Mouse (Mus musculus) 416B (cell line): Measurements from ENCODE around the gene Edn3.
A peak's percentile ranks its signal among the peaks of the same experiment; 100 is the strongest.

Experiments used
- DNase-seq: peaks from one replicate; pipeline ENCODE4 v3.0.0; 2011; ENCODE audit warnings: low read depth

The Edn3 gene

GRCm38 (mm10) chr2:174760479-174761121, at the start of gene Edn3:
Gene Edn3, plus strand, starts transcription at chr2:174760619.
- DNase-seq, result no peak

- no peak for DNase-seq
Measured at GRCm38 (mm10) chr2:174712043-174712442, 48.4 kb upstream of the Edn3 start.

DNA sequence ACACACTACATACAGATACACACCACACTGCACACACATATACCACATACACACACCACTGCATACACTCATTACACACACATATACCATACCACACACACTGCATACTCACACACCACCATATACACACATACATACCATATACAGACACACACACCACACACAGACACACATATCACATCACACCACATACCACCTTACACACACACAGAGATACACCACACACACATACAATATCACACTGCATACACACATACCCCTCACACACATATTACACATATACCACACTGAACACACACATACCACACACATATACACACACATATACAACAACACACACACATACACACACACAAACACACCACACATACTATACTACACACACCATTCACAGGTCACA, 44.5 kb upstream of the Edn3 start:
- no peak for DNase-seq

DNA sequence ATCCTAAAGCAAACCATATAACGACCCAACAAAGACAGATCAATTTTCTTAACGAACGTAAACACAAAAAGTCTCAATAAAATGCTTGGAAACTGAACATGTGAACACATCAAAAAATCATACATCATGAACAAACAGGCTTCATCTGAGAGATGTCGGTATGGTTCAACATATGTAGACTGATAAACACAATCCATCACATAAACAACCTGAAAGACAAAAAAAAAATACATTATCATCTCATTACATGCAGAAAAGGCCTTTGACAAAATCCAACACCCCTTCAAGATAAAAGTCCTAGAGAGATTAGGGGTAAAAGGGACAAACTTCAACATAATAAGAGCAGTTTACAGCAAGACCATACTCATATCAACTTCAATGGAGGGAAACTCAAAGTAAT, 42.6 kb upstream of the Edn3 start:
- no peak for DNase-seq

DNA sequence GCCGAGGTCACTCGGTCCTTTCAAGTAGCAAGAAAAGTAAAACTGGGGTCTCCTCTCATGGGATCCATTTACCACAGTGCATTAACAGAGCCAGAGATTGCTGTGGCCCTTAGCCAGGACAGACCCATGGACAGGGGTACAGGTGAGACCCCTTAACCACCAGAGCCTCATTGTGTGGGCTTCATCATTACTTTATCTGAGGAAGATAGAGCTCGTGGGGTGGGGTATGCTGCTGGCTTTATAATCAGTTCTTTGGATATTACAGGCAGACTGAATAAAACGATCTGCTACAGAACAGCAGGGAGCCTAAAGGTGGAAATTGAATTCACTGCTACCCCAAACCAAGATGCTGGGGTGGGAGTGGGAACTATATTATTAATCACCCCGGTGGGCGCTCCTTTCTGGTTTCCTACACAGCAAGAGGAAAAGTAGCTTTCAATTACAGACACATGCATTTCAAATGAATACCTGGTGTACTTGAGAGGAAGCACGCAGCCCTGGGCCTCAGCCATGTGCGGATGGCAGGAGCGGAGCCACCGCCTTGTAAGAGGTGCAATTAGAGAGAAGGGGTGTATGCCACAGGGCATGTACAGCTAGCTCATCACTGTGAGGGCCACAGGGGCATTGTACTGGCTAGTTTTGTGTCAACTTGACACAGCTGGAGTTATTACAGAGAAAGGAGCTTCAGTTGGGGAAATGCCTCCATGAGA, 33.1 kb upstream of the Edn3 start:
- no peak for DNase-seq

DNA sequence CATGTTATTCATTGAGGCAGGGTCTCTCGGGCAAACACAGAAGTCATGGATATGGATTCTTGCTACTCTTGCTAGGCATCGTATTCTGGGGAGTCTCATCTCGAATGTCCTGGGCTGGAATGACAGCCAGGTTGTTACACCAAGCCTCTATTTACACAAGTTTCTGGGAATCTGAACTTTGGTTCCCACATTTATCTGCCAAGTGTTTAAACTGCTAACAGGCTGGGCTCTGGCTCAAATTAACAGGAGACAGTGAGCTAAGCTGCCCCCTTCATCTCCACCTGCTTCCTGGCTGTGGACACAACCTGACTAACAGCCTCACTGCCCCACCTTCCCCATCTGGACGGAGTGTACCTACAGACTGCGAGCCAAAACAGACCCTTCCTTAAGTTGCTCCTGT, 28.5 kb upstream of the Edn3 start:
- no peak for DNase-seq

DNA sequence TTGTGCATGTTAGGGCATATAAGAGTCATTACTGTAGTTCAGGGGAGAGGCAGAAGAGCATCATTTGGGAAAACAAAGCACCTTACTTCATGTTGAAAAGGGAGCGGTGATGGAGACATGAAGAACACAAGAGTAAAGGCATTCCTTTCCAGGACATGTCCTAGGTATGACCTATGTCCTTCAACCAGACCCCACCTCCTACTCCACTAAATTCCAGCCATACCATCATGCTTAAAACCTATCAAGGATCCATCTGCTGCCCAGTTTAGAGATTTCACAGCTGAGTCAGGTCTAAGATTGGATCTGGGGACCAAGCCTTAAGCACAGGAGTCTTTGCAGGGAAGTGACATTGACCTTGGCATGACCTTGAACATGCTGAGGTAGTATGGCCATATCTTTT, 25.1 kb upstream of the Edn3 start:
- DNase-seq, result no peak

- DNase-seq, result no peak
Measured at GRCm38 (mm10) chr2:174747182-174747581, 13.2 kb upstream of the Edn3 start.

- no peak for DNase-seq
Measured at GRCm38 (mm10) chr2:174748381-174748780, 12.0 kb upstream of the Edn3 start.

DNA sequence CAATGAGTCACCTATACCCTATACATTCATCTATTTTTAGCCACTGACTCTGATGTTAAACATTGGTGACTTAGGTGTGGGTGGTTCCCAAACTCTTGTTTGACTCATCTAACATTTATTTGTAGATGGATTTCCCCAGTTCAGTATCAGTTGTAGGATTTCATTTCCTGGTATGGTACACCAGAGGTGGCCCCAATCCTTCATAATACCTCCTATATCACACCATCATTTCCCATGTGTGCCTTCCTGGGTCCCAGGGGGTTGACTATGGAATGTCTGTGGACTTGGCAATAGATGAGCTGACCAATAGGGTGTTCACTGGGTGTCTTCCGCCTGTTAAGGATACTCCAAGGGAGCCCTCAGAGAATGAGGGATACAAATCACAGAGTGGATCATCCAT, 7.2 kb upstream of the Edn3 start:
- no peak for DNase-seq

DNA sequence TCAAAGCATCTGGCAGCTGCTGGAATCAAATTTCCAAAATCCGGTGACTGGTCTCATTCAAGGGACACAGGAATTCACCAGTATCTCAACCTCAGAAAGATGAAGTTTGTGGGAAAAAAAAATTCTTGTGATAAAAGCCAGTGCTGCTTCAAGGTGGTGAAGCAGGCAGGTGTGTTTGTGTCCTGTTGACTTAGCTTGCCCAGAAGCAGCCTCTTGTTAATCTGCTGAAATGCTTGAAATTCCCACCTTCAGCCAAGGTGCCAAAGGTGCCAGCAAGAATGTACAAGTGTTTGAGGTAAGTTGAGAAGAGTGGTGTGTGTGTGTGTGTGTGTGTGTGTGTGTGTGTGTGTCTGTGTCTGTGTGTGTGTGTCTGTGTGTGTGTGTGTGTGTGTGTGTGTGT, 6.2 kb upstream of the Edn3 start:
- DNase-seq, result no peak

- DNase-seq, result no peak
Measured at GRCm38 (mm10) chr2:174759189-174759588, 1.2 kb upstream of the Edn3 start.

GRCm38 (mm10) chr2:174761452-174762101, 1.2 kb downstream of the Edn3 start:
- DNase-seq, result no peak

- DNase-seq, result no peak
Measured at GRCm38 (mm10) chr2:174762310-174762709, 1.9 kb downstream of the Edn3 start.

GRCm38 (mm10) chr2:174768891-174769528, 8.6 kb downstream of the Edn3 start:
- no peak for DNase-seq

DNA sequence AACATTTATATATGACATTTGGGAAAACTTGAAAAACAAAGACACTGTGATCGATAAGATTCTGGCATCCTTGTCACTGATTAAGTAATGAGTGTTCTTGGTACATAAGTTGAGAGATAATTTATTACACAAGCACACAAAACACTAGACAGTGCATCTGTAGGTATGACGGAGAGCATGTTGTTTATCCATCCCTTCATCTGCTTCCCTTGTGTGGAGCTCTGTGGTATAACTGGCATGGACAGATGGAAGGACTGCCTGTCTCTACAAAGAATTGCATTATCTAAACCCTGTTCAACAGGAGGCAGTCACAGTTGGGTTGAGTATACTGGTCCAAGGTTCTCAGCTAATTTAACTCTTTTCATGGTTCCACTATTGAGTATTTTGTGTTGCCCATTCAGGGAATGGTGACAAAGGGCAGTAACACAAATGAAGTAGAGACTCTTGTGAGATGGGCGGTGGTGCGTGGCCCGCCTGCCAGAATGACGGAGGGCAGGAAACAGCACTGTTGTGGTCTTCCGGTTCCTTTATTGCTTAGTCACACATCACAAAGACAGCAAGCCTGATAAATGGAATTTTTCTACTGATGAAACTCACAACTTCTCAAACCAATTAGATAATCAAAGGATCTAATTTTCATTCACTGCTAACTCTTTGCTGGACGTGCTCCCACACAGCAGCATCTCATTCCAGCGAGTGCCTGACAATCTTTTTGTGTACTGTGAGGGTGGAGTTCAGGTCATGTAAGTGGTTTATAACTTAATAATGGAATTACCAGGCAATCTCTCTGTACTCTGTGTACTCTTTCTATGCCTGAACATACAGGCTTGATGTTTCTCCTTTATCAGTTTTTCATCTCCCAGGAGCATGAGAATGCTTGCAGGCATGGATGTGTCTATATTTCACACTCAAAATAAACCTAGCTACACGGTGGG, 14.0 kb downstream of the Edn3 start:
- DNase-seq, result peak; percentile 67

DNA sequence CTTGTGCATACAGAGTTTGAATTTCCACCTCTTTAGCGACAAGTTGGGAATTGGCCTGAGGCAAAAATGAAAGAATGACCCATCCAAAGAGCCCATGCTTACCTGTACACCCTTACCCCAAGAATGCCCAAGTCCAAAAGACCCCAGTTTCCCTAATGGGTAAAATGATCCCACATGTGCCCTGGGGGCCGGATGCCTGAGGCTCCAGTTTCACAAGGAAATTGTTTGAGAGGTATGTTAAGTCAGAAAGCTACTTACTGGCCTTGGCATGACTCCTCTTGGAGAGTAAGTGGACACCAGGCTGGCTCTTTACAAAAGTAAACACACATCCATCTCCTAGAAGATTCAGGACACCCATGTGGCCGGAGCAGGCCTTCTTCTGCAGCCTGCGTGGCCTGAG, 21.6 kb downstream of the Edn3 start:
- DNase-seq, result no peak

- no peak for DNase-seq
Measured at GRCm38 (mm10) chr2:174782880-174783279, 22.5 kb downstream of the Edn3 start.

DNA sequence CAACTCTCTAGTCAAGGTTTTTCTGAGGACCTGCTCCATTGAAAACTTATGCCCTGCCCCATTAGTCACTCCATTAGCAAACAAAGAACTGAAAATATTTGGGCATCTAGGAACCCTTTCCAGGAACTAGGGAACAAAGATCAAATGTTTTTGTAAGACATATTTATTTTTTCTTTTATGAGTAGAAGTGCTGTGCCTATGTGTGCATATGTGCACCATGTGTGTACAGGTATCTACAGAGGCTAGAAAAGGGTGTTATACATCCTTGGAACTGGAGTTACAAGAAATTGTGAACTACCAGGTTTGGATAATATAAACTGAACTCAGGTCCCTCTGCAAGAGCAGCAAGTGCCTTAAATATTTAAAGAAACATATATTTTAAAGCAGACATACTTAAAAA, 28.4 kb downstream of the Edn3 start:
- DNase-seq, result no peak

DNA sequence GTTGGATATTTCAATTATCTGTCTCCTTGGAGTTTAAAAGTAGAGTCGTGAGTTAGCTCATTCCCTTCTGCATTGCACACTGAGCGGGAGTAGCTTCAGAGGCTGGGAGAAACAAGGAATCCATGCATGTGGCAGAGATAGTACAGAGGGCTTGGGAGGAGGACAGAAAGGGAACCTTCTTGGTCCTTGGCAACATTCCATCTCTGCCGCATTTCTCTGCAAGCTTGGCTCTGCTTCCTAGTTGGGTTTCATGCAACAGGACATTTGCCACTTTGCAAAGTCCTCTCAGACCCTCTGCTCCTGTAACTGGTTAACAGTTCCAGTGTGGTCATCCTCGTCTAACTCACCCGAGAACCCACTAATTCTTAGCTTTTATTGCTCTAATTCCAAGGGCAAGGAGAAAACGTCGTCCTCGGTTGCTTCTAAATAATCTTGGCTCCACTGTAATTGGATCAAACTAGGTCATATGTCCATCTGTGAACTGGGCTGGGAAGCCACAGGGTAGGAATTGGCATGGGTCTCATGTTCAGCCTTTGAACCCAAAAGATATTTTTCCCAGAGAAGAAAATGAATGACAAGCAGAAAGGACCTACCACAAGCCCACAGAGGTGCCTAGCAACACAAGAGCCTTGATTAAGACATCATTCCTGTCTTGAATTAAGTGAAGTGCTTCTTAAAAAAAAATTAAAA, 32.2 kb downstream of the Edn3 start:
- no peak for DNase-seq

- DNase-seq, result no peak
Measured at GRCm38 (mm10) chr2:174793181-174793580, 32.8 kb downstream of the Edn3 start.
